Mouse (Mus musculus) heart, adult 2 months (tissue): ENCODE measurements around the gene Slc12a5. TPM values are rescaled to one million over a fixed set of nuclear protein-coding genes. Genes with fewer than 3 reads are reported as not detected.
A peak's percentile ranks its signal among the peaks of the same experiment; 100 is the strongest.

Source experiments
- DNase-seq, 2 experiments: peaks; one replicate each; pipeline ENCODE4 v3.0.0; 2021
- H3K27ac ChIP-seq: fragments of 200-600 bp; 2 replicates; pipeline ENCODE4 v1.8.1; 2022
- H3K27me3 ChIP-seq: fragments of 200-500 bp; 2 replicates; pipeline ENCODE4 v1.6.1; 2012; ENCODE audit warnings: mild to moderate bottlenecking, low read length, inconsistent platforms, mixed read lengths; ENCODE audit not compliant: control insufficient read depth, insufficient read depth
- H3K36me3 ChIP-seq: fragments of 200-500 bp; 2 replicates; pipeline ENCODE4 v1.6.1; 2012; ENCODE audit warnings: low read length, inconsistent platforms; ENCODE audit not compliant: control insufficient read depth, insufficient read depth
- H3K4me1 ChIP-seq: fragments of 200-500 bp; 2 replicates; pipeline ENCODE4 v1.6.1; 2011; ENCODE audit warnings: low read length; ENCODE audit not compliant: control insufficient read depth, insufficient read depth
- H3K4me3 ChIP-seq: fragments of 200-600 bp; 2 replicates; pipeline ENCODE4 v1.8.1; 2022
- H3K79me2 ChIP-seq: fragments of 200-500 bp; replicated peaks from 2 replicates; pipeline ENCODE4 v1.6.1; 2012; ENCODE audit warnings: mild to moderate bottlenecking, inconsistent platforms, low read length, moderate library complexity, mixed read lengths; ENCODE audit not compliant: control insufficient read depth, insufficient read depth
- H3K9ac ChIP-seq: fragments of 200-500 bp; 2 replicates; pipeline ENCODE4 v1.6.1; 2012; ENCODE audit warnings: low read depth, mild to moderate bottlenecking, control low read depth, inconsistent platforms, low read length, mixed read lengths
- CTCF ChIP-seq: fragments of 200-600 bp; IDR thresholded peaks from 2 replicates; pipeline ENCODE4 v1.8.1; 2022; ENCODE audit warnings: antibody characterized with exemption, mild to moderate bottlenecking, moderate library complexity
- EP300 ChIP-seq: fragments of 200-500 bp; IDR thresholded peaks from 2 replicates; pipeline ENCODE4 v1.6.1; 2011; ENCODE audit warnings: low read depth, low read length, control low read depth; ENCODE audit not compliant: insufficient read depth
- POLR2A ChIP-seq: fragments of 200-500 bp; IDR thresholded peaks from 2 replicates; pipeline ENCODE4 v1.6.1; 2011; ENCODE audit warnings: mild to moderate bottlenecking, low read depth, low read length, control low read depth; ENCODE audit not compliant: insufficient read depth
- WGBS: fragments of 180-500 bp; shearing (Covaris S2); methylation state at CpG from one replicate; pipeline ENCODE4 v1.1.7; 2018; 5-methylcytosine and 5-hydroxymethylcytosine counted together
- intact Hi-C: fragments of 180-260 bp; cut with DNase I; formaldehyde crosslinking; loops from one replicate; pipeline ENCODE4 v1.15.1; 2025
- polyA plus RNA-seq: library from polyadenylated mRNA; depleted of rRNA; stranded (reverse); fragments of >200 nt; gene quantifications from 2 replicates; pipeline ENCODE4 v1.2.3, GENCODE M21; 2012
- total RNA-seq, 2 experiments: library from RNA; stranded (reverse); gene quantifications; 2 replicates each; pipeline ENCODE4 v1.2.3; 2021

The Slc12a5 gene
- total and polyA plus RNA-seq, 3 experiments: 1.5 to 2.3 (median 2.2) TPM

DNA sequence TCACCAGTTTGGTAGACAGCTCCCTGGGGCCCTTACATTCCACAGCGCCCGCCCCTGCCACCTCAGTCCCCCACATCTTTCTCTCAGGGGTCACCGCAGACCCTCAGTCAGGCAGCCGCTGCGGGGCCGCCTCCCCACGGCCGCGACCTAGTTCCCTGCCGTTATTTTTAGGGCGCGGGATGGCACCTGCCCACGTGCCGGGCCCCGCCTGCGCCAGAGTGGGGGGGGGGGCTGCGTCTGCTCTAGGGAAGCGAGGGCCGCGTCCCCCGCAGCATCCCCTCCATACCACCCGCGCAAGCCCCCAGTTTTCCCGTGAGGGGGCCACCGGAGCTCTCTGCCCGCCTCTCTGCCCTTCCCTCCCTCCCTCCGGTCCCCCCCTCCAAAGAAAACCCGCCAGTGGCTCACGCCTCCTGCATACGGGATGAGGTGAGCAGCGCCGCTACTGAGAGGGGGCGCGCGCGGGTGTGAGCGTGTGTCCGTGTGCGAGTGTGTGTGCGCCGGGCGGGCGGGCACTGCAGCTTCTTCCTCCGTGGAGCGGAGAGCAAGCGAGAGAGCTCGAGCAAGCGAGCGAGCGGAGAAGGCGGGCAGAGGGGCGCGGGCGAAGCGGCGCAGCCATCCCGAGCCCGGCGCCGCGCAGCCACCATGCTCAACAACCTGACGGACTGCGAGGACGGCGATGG lies 7.3 kb downstream of the Slc12a5 start:
- Histone ChIP-seq H3K4me3 (no peak overlapping the region), H3K79me2 (no peaks in the 10 kb centered on the region), H3K27ac (no peak overlapping the region), H3K36me3 (no peaks in the 10 kb centered on the region), H3K4me1 (no peaks in the 10 kb centered on the region), H3K9ac (no peak overlapping the region), H3K27me3 (peaks cover 13% of the 10 kb centered on the region)
- intact Hi-C loops: no loop called here
- DNase-seq: no peak
- TF ChIP-seq EP300: no peak
- TF ChIP-seq CTCF: no peak
- no peak for TF ChIP-seq POLR2A
- 1% methylated on average over 61 of the region's 65 CpGs for WGBS

DNA sequence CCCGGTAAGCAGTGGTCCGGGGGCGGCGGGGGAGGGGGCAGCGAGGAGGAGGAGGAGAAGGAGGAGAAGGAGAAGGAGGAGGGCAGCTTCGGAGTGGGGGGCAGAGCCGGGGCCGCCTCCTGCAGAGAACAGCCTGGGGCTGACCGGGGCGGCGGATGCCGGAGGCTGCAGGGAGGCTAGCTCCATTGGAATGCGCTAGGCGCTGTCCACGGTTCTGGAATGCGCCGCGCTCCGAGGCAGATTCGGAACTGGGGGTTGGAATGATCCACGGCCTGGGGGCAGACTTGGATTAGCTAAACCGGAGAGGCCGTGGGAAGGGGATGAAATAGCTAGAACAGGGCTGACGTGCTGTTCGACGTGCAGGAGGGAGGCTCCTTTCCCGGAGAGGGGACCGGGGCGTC lies 7.8 kb downstream of the Slc12a5 start:
- no peaks in the 10 kb centered on the region for H3K4me1 ChIP-seq
- no peak overlapping the region for H3K4me3 ChIP-seq
- H3K79me2 ChIP-seq: no peaks in the 10 kb centered on the region
- H3K9ac ChIP-seq: no peak overlapping the region
- TF ChIP-seq EP300 (no peak), POLR2A (no peak), CTCF (no peak)
- peak; percentile 48 to 79 for DNase-seq
- H3K27me3 ChIP-seq: peaks cover 14% of the 10 kb centered on the region
- WGBS: under 1% methylated on average over 29 of the region's 29 CpGs
- intact Hi-C loops: no loop called here
- H3K36me3 ChIP-seq: no peaks in the 10 kb centered on the region
- no peak overlapping the region for H3K27ac ChIP-seq

DNA sequence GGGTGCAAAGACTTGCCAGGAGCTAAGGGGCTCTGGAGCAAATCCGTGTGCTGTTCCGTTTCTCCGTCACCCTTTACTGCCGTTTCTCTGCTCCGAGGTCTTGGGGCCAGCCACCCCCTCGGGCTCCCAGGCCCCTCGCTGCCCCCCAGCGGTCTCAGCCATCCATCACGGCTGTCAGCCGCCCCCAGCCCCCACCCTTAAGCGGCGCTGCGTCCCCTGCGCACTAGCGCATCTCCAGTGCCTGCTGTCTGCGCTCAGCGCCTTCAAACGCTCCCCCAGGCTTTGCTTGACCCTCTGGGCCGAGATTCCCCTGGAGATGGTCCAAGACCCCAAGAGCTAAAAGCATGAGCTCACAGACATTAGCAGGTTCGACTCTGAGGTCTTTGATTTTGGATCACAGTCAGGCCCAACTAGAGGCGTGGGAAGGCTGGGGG lies 8.8 kb downstream of the Slc12a5 start:
- intact Hi-C loops: no loop called here
- no peak overlapping the region for H3K9ac ChIP-seq
- H3K27me3 ChIP-seq: peaks cover 15% of the 10 kb centered on the region
- no peak overlapping the region for H3K27ac ChIP-seq
- H3K4me3 ChIP-seq: no peak overlapping the region
- WGBS: 4% methylated on average over 21 of the region's 21 CpGs
- TF ChIP-seq EP300 (no peak), CTCF (no peak), POLR2A (no peak)
- H3K79me2 ChIP-seq: no peaks in the 10 kb centered on the region
- H3K36me3 ChIP-seq: no peaks in the 10 kb centered on the region
- H3K4me1 ChIP-seq: no peaks in the 10 kb centered on the region
- no peak for DNase-seq

DNA sequence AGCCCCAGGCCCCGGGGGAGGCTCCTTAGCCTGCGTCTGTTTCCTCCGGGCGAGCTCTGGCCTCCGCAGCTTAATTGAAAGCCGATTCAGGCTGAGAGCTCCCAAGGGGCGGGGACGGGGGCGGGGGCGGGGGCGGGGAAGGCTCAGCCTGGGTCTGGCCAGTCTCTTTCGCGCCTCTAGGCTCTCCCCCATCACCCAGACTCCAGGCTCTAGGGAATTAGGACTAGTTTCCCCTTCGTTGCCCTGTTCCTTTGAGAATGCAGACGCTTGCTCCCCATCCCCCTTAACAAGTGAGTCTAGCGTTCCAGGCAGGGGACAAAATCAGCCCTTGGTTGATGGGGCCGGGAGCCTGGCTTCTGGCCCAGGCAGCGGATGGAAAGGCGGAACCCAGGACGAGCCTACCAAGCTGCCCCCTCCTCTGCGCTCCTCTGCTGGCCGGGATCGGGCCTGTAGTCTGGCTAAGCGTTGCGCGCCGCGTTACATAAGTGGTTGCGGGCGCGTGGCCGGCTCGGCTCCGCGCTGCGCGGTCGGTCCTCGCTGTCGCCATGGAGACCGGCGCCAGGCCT lies 10.1 kb downstream of the Slc12a5 start:
- intact Hi-C loops: no loop called here
- no peak for DNase-seq
- H3K4me3 ChIP-seq: no peak overlapping the region
- H3K27me3 ChIP-seq: peaks cover 15% of the 10 kb centered on the region
- 1% methylated on average over 42 of the region's 42 CpGs for WGBS
- H3K9ac ChIP-seq: no peak overlapping the region
- H3K36me3 ChIP-seq: no peaks in the 10 kb centered on the region
- TF ChIP-seq CTCF: no peak
- no peak for TF ChIP-seq EP300
- TF ChIP-seq POLR2A: no peak
- no peaks in the 10 kb centered on the region for H3K79me2 ChIP-seq
- no peak overlapping the region for H3K27ac ChIP-seq
- H3K4me1 ChIP-seq: no peaks in the 10 kb centered on the region

DNA sequence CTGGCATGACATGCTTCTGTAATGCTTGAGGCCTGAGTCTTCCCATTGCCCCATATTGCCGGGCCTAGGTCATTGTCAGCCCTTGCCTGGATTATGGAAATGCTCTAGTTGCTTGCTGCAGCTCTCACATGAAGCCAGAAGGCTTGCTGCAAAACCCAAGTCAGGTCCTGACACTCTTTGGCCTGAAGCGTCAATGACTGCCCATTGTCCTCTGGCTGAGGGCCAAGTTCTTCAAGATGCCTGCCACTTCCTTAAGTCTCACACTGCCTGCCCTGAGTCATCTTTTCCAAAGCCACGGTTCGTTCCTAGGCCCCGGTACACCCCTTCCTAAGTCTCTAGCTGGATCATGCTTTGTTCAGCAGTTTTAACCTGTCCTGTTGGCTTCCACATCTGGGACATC lies 12.0 kb downstream of the Slc12a5 start:
- no peaks in the 10 kb centered on the region for H3K4me1 ChIP-seq
- H3K79me2 ChIP-seq: no peaks in the 10 kb centered on the region
- TF ChIP-seq POLR2A (no peak), CTCF (no peak), EP300 (no peak)
- intact Hi-C loops: no loop called here
- H3K27me3 ChIP-seq: peaks cover 13% of the 10 kb centered on the region
- no peak overlapping the region for H3K4me3 ChIP-seq
- WGBS: 25% methylated on average over 5 of the region's 5 CpGs
- no peak for DNase-seq
- no peaks in the 10 kb centered on the region for H3K36me3 ChIP-seq
- H3K9ac ChIP-seq: no peak overlapping the region
- H3K27ac ChIP-seq: no peak overlapping the region

DNA sequence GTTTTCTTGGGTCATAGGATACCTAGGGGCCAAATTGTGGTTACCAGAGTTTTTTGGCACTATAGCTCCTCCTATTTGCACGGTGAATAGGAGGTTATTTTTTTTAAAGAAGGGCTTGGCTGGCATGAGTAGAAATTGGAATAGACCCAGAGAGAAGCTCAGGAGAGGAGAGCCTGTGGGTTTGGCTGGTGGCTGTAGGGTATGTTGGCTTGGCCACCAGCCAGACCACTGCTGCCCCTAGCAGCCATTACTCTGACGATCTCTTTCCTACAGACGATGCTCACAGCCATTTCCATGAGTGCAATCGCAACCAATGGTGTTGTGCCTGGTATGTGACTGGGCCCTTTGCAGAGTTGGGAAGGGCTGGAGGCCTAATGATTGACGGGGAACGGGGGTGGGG lies 15.0 kb downstream of the Slc12a5 start:
- Histone ChIP-seq H3K27ac (no peak overlapping the region), H3K4me3 (no peak overlapping the region), H3K36me3 (no peaks in the 10 kb centered on the region), H3K9ac (no peak overlapping the region), H3K79me2 (no peaks in the 10 kb centered on the region), H3K4me1 (no peaks in the 10 kb centered on the region), H3K27me3 (0 out of 2 replicates have a peak, but pooled peaks cover 6% of the 10 kb centered on the region)
- no peak for TF ChIP-seq POLR2A
- 79% methylated on average over 6 of the region's 6 CpGs for WGBS
- intact Hi-C loops: no loop called here
- DNase-seq: no peak
